Mouse (Mus musculus) skeletal muscle tissue, adult 2 months (tissue): ENCODE data around the gene Epb41l4b.

Source experiments
- DNase-seq: peaks from one replicate; pipeline ENCODE4 v3.0.0-alpha.2; 2012; ENCODE audit warnings: low read depth, low spot score

The Epb41l4b gene

DNA sequence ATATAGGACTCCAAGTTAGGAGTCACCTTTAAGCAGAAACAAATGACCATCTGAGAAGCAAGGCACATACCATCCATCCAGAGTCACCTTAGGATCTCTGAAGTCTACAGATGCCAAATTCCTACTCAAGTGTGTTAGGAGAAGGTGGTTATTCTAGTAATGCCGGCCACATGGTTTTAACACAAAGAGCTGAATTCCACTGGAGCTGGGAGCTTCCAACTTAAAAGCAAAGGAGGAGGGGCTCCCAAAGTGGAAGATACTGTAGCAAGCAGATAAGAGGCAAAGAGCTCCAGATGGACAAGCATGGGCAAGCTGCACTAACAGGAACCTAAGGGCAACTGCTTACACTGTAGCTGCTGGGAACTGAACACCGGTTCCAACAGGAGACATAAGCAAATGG, 76.3 kb downstream of the Epb41l4b start:
- no peak for DNase-seq

DNA sequence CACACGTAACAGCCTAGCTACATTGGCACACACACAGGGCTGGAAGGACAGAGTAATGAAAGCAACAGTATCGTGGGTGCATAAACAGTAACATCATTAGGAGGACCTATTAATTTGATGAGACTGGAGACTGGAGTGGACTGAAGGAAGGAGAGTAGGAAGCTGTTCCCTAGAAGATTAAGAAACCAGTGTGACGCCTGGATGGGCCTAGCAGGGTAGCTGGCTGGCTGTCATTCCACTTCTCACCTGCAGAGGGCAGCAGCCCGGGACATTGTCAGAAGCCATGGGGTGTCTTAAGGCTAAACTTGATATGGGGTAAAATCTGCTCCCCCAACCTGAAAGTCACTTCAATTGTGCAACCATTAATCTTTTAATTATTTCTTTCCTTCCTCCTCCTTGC, 78.0 kb downstream of the Epb41l4b start:
- peak; percentile 42 for DNase-seq

DNA sequence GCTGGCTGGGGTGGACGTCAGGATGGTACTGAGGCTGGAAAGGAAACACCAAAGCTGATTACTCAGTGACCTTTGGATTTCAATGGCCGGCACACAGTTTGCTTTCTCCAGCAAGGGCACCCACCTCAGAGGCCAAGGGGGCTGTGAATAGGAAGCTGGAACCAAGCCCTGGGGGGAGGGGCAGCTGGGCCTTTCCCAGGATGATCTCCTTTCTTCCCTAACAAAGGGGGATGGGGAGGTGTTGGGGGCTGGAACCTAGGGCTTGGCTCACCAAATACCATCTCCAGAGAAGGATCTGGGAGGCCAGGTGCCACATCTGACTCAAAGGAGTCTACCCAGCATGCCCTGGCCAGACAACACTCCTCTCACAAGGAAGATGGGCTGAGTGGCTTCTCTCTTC, 78.4 kb downstream of the Epb41l4b start:
- no peak for DNase-seq

DNA sequence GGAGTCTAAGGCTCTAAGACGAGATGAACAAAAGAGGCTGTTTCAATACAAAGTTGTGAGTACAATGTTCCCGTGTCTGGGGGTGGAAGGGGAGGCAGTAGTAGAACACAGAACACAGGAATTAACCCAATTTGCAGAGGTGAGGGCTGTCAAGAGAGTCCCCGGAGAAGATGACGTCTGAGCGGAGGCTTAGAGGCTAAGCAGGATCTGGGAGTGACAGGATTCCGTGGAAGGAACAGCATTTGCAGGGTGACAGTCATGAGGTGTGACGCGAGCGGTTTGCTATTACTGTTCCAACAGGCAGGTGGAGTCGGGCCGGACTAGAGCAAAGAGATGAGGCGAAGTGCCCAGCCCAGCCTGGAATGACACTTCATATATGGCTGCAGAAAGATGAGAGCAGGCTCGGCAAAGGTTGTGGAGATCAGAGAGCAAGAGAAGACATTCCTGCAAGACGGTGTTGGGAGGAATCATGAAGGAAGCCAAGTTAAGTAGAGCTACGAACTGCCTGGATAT, 82.9 kb downstream of the Epb41l4b start:
- DNase-seq: no peak

DNA sequence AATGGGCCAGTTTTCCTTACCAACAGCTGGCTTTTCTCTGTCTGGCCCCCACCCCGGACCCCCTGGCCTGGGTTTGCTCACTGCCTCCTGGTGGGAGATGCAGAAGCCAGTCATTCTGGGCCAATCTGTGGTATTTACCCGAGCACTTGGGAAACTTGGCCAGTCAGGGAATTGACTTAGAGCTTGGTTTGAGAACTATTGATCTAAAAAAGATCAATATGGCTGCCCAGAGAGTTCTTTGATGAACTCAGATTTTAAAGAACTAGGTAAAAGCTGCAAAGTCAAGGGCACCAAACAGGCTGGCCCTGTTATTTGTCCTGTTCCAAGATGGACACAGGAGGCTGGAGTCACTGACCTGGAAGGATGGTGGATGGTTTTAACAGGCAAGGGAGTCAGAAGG, 84.6 kb downstream of the Epb41l4b start:
- no peak for DNase-seq

DNA sequence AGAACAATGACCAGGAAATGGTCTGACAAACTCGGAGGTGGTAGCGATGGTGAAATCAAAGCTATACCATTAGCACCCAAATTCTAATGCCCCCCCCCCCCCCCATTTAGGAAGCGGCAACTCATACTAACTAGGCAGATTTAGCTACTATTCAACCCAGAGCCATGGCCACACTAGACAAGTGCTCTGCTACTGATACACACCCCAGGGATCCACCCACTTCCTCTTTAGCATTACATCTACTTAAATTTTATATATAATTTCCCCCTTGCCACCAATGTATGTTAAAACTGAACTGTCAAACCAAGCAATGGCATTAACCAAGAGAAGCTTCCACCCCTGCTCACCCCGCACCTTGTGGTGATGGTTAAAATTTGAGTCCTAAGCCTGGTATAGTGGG, 85.6 kb downstream of the Epb41l4b start:
- no peak for DNase-seq

DNA sequence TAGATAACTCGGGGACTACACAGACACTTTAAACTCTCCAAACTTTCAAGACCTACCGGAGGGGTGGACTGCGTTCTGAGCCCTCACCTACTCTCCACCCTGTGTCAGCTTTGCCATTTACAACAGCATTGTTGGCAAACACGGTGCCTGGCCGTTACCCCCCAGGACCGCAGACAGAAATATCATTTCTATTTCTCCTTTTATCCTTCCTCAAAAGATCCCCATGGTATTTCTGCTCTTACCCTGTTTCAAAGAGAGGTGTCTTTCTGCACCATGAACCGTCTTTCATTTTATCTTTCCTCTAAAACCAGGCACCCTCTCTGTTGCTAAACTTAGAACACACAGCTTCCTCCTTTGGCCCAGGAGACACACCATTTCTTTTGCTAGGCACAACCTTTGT, 87.6 kb downstream of the Epb41l4b start:
- no peak for DNase-seq

DNA sequence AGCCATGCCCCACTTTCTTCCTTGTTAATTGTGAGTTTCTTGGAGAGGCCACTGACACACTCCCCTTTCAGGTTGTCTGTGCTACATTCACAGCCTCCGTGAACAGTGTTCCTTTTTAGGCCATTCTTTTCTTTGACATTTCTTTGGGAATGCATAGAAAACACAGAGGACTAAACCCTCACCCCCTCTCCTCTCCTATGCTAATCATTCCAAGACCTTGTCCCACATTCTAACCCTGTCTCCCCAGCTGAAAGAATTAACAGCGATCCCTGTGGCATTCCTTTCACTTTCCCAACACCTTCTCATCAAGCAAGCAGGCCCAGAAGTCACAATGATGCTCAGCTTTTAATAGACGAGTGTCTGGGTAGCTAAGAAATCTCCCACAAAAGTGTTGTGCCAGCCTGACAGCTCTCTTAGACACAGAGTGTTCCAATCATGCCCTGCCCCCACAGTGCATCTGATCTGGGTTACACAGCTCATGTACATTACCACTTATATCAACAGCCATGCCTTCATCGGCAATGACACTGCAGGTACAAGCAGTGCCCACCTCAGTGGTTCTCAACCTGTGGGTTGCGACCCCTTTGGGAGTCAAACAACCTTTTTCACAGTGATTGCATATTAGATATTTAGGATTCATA, 93.8 kb downstream of the Epb41l4b start:
- DNase-seq: no peak

DNA sequence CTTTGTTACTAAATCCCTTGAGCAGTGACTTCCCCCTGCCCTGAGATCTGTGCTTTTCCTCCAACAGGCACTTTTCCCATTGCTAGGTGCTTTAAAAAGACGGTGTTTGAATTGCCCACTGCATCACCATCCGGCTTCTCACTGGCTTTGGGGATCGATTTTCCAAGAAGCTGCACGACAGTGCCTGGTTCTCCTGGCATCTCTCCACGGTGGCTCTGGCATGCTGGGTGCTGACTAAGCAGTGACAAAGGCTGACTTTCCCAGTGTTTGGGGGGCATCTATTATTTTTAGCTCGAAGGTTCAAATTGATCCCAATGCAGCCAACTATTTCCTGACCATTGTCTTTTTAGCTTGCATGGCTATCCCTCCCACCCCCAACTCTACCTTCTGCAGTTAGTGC, 94.7 kb downstream of the Epb41l4b start:
- no peak for DNase-seq

DNA sequence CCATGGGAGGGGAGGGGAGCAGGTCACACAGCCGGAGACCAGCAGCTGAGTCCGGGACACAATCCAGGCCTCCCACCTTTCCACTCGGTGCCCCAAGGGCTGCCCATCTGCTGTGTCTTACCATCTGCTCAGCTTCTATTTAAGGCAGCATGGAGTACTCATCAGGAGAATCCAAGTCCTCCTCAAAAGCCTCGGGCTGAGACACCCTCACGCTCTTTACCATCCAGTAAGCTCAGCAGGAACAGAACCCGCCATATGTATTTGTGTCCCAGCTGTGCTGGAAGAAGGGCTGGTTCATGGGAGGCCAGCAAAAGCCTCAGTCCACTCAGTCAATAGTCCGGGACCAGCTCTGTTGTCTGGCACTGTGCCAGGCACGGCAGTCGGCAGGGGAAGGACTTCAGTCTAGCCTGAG, 97.1 kb downstream of the Epb41l4b start:
- no peak for DNase-seq

DNA sequence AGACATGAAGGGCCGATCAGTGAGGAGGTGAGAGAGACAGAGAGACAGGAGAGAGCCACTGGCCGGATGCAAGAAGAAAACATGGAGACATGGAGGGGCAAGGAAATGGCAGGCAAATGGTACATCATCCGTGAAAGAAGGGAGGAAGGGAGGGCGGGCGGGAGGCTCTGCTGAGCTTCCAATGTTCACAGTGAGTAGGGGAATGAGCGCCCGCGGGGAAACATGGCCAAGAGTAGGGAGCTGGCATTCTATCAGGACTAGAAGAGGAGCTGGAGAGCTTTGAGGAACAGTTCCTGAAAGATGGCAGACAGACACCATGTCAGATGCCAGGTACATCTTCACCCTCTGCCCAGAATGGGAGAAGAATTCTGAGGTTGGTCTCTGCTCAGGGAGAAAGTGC, 99.6 kb downstream of the Epb41l4b start:
- no peak for DNase-seq

DNA sequence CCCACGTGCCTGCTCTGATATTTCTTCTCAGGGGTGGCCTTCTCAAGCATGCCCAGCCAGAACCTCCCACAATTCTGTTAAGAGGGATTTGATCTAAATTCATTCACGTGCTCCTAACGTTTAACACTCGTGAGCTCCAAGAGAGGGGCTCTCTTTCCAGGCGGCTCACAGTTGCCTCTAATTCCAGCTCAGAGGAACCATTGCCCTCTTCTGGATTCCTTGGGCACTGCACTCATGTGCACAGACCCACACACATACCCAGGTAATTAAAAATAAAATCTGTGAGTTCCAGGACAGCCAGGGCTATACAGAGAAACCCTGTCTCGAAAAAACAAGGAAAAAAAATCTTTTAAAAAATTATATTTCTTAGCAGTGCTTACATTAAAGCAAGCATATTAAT, 101.6 kb downstream of the Epb41l4b start:
- DNase-seq: no peak

DNA sequence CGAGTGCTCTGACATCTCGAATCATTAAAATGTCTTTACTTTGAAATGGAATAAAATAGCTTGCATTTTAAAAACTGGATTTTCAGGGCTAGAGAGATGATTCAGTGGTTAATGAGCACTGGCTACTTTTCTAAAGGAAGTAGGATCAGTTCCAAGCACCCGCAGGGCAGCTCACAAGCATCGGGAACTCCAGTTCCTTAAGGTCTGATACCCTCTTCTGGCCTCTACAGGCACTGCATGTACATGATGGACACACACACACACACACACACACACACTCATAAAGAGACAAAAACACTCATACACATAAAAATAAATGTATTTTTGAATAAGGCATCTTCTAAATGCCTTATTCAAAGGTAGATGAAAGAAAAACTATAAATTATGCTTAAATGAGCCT, 102.0 kb downstream of the Epb41l4b start:
- no peak for DNase-seq

DNA sequence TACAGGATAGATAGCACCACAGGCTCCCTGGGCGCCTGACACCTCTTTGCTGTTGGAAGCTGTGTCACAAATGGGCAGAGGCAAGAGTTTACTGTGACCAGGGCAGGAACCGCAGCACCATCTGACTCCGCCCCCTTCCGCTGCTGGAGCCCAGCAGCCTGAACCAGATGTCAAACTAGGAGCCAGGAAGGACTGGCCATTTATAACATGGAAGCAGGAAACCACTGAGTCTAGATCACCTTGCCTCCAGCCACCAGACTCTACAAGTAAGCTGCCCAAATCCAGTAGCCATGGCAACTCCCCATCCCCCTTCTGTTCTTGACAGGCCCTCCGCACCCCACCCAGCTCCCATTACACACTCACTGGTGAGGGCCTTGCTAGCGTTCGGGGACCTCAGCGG, 102.8 kb downstream of the Epb41l4b start:
- DNase-seq: no peak

DNA sequence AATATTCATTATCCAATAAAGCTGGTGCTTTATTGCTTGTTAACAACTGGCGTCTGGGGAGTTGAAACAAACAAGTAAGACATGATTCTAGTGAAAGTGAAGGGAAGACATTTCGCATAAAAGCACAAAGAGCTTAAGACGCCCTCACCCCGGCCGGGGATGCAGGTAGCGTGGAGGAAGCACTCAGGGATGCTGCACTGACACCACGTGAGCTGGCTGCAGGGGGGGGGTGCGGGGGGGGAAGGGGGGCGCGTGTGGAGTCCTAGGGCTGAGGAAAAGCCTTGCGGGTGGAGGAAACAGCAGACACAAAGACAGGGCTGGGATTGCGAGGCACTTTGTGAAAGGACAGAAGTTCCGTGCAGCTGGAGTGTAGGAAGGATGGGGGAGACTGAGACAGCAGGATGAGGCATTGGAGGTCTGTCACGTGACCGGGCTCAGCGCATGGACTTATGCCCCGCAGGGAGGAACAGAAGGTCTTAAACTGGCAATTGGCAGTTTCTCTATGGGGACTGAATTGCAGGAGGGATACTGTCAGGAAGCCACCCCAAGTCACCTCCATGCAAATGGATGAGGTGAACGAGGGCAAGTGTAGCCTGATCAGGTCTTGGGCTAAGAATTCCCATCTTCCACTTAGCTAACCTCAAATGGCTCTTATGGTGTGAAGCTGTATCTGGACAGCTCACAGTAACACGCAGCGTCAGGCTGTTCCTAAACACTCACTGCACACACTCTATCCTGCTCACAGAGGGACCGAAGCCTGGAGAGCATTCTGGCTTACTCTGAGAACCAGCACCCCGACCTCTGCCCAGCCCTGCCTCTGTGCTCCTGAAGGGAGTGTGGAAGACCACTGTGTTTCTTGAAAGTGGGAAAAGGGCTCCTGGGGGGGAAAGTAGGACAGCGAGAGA, 103.9 kb downstream of the Epb41l4b start:
- no peak for DNase-seq

DNA sequence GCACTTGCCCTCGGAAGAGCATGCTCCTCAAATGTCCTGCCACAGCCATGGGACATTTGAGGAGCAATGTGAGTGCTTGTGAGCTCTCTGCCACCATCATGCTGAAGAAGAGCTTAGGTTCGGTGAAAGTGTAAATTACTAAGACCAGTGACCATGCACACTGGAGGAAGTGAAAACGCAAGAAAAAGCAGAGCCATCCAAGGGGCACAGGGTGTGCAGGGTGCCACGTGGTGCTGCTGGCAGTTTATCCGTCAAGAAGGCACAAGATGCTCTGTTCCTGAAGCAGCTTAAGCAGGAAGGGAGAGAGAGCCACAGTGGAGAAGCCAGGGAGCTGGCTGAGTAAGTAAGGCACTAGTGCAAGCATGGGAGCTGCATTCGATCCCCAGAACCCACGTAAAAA, 105.7 kb downstream of the Epb41l4b start:
- DNase-seq: no peak

DNA sequence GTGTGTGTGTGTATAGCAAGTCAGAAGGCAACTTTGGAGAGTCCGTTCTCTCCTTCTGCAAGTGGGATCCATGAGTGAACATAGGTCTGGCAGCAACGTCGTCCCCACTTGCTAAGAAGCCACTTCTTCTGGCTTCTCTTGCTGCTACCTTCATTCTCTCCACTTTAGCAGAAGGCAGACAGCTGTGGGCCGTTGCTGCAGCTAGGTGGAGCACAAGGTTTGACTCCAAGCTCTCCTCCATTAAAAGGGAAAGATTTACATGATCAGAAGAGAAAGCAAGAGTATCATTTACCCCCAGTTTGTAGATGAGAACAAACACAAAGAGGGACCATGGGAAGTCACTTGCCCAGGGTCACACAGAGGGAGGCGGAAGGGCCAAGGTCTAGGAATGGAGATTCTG, 109.1 kb downstream of the Epb41l4b start:
- no peak for DNase-seq

DNA sequence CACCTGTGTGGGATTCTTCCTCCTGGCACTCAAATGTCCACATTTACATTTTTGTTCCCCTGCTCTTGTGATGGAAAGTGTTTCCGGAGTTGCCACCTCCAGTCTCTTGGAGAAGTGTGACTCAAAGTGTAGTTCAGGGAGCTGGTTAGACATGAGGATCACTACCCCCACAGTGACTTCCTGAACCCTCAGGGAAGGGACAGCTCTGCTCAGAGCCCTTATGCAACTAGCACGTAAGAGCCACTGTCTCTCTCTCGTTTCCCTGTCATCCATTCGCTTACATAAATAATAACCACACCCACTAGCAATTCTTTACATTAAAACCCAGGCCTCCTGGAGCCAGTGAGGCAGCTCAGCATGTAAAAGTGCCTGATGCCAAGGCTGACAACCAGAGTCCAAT, 111.8 kb downstream of the Epb41l4b start:
- no peak for DNase-seq

DNA sequence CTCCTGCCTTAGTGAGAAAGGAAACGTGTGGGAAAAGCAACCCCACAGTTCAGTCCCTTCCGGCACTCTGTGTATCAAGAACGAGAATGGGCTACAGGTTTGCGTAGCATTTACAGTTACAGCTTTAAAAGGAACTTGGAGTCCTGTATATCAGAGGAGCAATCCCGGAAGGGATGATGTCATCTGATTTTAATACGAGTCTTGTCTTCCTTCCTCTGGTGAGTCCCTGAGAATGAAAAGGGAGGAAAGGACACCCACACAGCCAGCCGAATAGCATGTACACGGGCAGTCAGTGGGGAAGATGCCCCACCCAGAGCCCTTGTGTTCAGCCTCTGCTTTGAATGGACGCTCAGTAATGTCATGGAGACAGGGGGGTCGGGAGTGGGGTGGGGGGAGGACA, 115.3 kb downstream of the Epb41l4b start:
- DNase-seq: no peak

DNA sequence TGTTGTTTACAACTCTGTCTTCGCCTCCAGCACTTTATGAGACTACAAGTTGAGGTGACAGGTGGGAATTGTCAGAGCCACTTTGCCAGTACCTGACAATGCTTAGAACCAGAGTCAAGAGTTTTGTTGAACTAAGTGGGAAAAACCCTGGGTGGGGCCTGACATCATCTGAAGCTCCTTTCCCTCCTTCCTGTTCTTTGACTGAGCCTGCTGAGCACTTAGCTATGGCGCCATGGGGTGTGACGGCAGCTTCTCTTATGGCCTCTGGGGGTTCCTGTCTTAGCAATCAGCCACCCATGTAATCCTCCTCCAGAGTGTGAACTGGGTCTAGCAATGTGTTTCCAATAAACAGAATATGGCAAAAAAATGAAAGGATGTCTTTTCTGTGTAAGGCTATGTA, 119.7 kb downstream of the Epb41l4b start:
- no peak for DNase-seq

DNA sequence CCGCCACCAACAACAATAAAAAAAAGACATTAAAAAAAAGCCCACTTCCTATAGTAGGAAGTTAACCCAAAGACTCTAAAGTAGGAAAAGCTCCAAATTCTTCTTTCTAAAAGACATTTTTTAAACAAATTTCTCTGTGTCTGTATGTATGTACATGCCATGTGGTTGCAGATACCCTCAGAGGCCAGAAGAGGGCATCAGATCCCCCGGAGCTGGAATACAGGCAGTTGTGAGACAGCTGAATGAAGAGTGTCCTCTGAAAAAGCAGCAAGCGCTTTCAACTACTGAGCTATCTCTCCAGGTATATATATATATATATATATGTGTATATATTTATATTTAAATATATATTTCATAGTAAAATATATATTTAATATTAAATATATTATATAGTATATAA, 121.9 kb downstream of the Epb41l4b start:
- no peak for DNase-seq

DNA sequence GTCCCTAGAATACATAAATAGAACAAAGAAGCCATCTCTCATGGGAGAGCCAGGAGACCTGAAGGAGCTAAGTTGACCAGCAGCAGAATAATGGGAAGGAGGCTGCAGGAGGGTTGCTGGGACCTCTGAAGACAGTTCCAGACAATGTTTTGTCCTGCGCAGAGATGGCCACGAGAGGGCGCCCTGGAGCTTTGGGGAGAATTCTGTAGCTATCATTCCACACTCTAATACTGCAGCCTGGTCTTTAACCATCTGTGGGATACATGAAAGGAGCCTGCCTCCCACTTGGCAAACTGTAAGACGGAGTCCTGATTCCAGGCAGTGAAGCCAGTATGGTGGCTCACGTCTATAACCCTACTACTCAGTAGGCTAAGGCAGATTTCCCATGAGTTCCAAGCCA, 126.0 kb downstream of the Epb41l4b start:
- DNase-seq: peak; percentile 34
